Mouse (Mus musculus) gastrocnemius, postnatal 36 days (tissue): ENCODE results near the gene Bbs4. TPM values are rescaled to one million over a fixed set of nuclear protein-coding genes. Genes with fewer than 3 reads are reported as not detected.

ENCODE experiments used
- DNase-seq, 2 experiments: peaks; one replicate each; pipeline ENCODE4 v3.0.0; 2022
- intact Hi-C: fragments of 180-260 bp; cut with DNase I; formaldehyde crosslinking; loops from one replicate; pipeline ENCODE4 v1.15.1; 2025
- total RNA-seq, 2 experiments: library from RNA; stranded (reverse); gene quantifications; 2 replicates each; pipeline ENCODE4 v1.2.3; 2021

The Bbs4 gene
- total RNA-seq, 2 experiments from 2014 or later, result 3.5 to 3.9 TPM

DNA sequence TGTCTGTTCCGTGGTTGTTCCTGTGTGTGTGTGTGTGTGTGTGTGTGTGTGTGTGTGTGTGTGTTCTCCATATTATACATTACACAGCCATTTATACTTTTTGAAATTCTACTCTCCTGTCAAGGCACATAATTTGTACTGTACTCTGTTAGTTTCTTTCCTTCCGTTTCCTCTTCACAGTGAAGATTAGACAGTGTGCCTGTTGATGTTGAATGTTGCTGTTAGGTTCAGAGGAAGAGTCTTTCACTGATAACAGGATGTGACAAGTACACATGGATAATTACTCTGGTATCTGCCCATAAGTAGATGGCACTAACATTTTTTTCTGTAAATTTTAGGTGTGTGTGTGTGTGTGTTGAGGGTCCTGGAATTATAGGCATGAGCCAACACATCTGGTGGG, 56.9 kb downstream of the Bbs4 start:
- DNase-seq, result no peak
- intact Hi-C loops, result no loop called here

DNA sequence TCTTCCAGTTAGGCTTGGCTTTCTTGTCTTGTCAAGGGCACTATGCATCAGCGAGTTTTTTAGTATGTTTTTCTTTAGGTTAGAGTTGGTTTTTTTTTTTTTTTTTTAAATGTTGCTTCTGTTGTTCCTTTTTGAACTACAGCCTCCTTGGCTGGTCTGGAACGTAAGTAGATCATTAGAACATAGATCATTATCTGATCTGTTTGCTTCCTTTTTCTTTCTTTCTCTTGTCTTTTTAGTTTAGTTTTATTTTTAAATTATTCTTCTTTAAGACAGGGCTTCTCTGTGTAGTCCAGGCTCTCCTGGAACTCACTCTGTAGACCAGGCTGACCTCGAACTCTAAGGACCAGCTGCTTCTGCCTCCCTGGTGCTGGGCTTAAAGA, 60.8 kb downstream of the Bbs4 start:
- DNase-seq, result no peak
- intact Hi-C loops, result loop anchor here (5.0 kb wide), 1 partner anchor 195 kb away; the partner anchor contains the start of gene Arih1

DNA sequence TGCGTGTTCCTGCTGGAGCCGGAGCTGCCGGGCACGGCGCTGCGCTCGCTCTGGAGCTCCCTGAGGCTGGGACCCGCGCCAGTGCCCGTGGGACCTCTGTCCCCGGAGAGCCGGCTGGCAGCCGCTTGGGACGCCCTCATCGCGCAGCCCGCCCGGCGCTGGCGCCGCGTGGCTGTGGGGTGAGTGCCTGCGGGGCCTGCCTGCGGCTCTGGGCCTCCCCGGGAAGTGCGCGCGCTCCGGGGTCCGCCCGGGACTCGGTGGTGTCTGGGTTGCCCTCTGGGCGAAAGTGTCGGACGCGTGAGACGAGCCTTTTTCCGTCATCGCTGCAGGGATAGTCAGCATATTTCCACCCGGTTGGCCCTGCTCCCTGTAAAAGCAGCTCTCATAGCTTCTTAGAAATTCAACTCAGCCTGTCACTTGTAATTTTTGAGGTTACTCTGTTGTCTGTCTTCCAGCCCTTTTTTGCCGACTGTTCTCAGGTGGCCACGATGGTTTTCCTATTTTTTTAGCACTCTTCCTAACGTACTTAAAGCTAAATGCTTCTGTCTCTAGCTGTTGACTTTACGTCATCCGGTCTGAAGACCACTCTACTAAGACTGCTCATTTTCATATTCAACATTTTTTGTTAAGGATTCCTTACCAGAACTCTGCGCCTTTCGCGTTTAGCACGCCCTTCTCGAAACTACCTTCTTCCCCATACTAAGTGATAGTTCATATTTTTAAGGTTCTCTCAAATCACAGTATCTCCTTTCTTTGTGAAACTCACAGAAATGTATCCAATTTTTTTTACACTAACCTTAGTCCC, 61.4 kb downstream of the Bbs4 start:
- no peak for DNase-seq
- intact Hi-C loops, result loop anchor here (5.0 kb wide), 1 partner anchor 195 kb away; the partner anchor contains the start of gene Arih1

DNA sequence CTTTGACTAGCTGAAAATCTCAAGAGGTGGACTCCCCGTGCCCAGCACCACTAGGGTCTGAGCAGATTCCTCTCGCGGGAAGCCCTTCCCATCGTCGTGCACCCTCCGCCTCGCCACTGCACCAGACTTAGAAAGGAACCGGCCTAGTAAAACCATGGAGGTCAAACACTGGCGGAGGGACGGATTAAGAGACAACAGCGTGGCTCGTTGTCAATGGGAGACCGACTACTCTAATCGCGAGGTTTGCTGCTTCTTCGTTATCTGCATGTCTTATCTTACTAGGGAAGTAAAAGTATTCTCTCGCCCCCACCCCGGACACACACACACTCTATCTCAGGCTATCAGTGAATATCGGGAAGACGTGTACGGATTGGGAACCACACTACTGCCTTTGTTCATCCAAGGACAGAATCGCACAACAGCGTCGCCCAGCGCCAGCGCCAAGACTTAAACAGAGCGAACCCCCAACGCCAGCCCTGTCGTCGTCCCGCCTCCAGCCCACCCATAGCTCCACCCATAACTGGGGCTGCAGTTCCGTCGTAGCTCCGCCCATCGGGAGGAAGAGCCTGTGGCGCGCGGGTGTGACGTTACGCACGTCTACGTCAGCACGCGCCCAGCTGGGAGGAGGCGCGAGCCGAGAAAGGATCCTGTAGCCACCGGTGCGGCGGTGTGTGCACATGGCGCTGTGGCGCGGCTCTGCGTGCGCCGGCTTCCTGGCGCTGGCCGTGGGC, 62.2 kb downstream of the Bbs4 start, which contains the start of gene Adpgk:
Gene Adpgk (plus strand): TSS at position 602 of the 731 bp plus-strand sequence.
- DNase-seq, result peak; percentile 95 to 98
- intact Hi-C loops, result loop anchor here (5.0 kb wide), 1 partner anchor 196 kb away; the partner anchor contains the start of gene Arih1

DNA sequence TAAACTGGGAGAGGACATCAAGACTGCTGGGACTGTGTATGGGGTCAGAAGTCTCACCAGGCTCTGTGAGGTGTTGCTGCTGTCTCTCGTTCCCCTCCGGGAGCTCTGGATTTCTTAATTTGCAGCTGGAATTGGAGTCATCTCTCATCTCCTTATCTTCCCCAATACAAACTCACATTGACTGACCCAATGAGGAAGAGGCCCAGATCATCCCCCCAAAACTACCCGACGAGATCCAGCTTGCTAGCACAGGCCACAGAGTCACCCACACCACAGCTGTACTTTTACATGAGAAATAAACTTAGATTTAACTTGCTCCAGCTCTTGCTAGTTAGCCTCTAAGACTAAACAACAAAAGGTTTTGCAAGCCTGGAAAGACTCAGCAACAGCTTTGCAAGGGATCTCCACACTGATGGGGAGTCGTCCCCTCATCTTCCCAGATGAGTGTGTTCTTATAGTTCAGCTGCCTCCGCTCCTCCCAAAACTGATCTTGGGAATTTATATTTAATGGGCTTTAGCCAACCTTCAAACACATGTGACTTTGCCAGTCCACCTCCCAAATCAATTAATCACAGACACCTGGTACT, 63.7 kb downstream of the Bbs4 start:
- DNase-seq, result no peak
- intact Hi-C loops, result loop anchor here (5.0 kb wide), 1 partner anchor 198 kb away; the partner anchor contains the start of gene Arih1

DNA sequence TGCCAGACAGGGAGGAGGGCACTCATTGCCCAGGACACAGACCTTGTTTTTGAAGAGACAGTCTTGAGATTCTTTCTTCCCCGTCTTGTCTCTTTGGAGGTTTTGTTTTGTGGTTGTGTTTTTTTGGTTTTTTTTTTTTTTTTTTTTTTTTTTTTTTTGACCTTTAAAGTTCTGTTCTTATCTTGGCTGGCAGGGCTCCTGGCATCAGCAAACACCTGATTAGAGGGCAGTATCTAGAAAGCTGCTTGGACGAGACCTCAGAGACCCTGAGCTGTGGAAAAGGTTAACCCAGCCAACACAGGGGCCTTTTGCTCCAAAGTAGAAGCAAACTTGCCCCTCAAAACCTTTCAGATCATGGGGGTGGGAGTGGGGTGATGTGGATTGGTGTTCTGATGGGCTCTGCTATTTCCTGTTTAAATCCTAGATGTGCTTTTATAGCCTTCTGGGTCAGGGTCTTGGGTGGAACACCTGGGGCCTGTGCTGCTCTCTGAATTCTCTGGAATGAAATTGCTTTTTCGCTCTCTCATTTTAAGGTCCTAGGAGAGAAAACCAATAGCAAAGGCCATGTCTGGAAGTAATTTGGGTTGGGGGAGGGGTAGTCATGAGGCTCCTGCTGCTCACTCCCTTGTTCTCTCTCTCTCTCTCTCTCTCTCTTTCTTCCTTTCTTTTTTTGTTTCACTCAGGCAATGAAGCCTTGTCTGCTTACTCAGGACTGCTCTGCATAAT, 64.5 kb downstream of the Bbs4 start:
- intact Hi-C loops, result no loop called here
- DNase-seq, result no peak

DNA sequence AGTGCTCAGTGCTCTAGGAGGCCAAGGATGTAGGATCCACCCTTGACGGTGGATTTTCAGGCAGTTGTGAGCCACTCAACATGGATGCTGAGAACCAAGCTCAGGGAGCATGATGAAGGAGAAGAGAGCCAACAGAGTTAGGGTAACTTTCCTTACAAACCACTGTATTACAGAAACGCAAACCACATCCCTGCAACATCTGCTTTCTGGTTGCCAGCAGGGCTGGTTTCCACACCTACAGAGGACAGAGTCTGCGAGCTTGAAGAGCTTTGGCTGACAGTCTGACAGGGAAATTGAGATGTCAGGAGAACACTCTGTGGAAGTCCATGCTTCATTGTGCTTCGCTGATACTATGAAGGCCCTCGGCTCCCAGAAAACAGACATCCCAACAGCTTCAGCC, 65.2 kb downstream of the Bbs4 start:
- intact Hi-C loops, result no loop called here
- no peak for DNase-seq

DNA sequence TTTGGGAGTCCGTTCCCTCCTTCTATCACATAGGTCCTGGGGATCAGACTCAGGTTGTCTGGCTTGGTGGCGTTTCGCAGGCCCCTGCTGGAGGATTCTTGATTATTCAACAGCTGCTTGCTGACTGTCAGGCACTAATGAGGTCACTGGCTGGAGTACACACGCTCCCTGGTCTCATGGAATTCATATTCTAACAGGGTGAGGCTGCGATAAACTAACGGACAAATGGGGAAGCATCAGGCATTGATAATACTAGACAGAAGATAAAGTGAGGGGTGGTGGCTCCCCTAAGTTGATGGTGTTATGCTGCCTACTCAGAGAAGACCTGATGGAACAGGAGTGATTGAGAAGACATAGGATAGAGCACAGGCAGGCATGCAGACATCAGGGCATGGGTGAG, 67.7 kb downstream of the Bbs4 start:
- DNase-seq, result no peak
- intact Hi-C loops, result no loop called here

DNA sequence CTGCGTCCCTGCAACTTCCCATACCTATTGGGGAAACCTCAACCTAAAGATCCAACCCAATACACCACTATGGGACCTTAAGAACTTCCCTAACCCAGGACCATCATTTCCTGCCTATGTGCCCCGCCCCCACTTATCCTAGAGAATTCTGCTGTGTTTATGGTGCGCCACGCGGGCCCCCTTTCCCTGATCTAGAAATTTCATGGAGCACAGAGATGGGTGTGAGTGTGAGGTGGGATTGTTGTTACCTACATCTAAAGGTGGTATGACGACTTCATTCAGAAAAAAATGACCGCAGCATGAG, 70.7 kb downstream of the Bbs4 start:
- intact Hi-C loops, result loop anchor here (5.0 kb wide), 1 partner anchor 380 kb away; no protein-coding TSS in a partner anchor
- DNase-seq, result no peak

DNA sequence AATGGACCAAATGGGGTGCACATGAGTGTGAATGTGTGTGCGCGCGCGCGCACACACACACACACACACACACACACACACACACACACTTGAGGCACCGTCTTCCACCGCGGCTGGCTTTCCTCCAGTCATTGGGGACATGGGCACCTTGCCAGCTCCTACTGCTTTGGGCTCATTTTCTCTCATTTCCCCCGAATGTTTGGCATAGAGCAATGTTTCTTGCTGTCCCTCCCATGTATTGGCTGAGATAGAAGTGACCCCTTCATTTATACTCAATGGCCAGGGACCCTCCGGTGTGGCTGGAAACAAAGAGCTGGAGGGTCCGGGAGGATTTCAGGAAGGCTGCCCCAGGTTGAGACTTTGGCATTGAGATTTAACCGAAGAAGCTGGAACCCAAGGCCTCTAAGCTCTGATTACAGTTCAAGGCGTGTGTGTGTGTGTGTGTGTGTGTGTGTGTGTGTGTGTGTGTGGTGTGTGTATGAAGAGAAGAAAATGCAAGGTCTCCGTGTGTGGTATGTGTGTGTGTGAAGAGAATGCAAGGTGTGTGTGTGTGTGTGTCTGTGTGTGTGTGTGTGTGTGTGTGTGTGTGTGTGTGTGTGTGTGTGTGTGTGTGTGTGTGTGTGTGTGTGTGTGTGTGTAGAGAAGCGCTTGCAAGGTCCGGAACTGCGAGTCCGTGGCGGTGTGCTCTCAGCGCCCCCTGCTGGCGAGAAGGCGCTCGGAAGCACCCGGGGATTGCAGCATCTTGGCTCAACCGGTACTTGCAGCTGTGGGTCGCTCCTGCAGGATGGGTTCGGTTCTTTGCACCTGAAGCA, 71.2 kb downstream of the Bbs4 start:
- intact Hi-C loops, result loop anchor here (5.0 kb wide), 1 partner anchor 380 kb away; no protein-coding TSS in a partner anchor
- DNase-seq, result peak; percentile 72 to 73

DNA sequence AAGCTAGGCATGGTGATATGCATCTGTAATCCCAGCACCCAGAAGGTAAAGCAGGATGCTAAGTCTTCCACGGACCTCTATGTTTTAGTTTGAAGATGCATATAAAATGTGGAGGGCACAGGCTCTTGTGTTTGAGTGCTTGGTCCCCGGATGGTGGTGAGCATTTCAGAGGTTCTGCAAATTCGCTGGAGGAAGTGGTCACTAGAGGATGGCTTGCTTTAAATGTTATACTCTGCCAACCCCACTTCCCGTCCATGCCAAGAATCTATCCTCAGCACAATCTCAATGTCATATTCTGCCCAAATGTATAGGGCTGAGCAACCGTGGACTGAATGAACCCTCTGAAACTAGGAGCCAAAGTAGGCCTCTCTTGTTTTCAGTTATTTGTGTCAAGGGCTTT, 72.4 kb downstream of the Bbs4 start:
- intact Hi-C loops, result loop anchor here (5.0 kb wide), 1 partner anchor 379 kb away; no protein-coding TSS in a partner anchor

DNA sequence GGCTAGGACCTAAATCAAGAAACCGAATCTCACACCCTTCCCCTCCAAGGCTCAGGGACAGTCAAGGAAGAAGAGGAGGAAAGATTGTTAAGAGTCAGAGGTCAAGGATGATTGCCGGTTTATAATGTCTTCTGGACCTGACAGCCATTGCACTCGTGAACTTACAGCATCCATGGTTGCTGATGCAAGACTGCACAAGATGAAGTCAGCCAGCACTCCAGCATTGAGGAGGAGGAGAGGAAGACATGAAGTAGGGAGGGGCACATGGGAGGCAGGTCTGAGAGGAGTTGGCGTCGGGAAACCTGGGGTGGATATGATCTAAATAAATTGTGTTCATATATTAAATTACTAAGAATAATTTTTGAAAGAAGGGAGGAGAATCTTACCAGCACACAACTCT, 74.6 kb downstream of the Bbs4 start:
- no peak for DNase-seq
- intact Hi-C loops, result no loop called here

More for the DNA sequence above, 72.4 kb downstream of the Bbs4 start:
- no peak for DNase-seq

DNA sequence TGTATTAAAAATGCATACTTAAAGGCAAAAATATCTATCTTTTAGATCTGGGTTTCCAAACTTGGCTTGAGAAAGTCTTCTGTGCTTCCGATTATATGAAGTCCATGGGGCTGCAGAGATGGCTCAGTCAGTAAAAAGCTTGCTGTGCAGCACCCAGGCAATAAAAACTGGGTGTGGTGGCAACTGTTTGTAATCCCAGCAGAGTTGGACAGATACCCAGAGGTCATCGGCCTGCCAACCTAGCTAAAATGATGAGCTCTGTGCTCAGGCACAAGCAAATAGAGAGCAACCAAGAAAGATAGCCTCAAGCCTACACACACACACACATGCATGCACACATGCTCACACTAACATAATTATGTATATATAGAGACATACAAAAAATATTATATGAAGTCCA, 75.1 kb downstream of the Bbs4 start:
- intact Hi-C loops, result no loop called here
- peak in 1 of 2 experiments; percentile 25 for DNase-seq

DNA sequence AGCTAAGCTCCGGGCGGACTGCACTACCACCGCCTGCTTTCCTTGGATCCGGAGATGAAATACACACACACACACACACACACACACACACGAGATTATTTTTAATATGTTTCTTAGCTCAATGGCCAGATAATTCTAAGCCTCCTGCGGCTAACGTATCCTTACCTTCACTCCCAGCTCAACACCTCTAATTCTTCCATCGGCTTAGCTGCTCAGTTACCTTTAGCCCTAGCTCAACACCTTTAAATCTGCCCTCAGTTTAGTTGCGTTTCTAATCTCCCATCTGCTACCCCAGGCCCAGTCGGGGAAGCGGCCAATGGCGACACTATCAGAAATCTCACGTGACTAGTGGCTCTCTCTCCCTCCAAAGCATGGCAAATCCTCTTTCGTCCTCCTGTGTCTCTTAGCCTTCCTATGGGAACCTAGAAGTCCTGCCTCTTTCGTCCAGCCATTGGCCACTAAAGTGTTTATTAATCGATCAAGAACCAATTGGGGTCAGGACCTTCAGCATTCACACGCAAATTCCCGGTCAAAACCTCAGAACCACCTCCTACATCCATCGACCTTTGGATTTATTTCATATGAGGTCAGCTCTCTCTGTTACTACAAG, 78.4 kb downstream of the Bbs4 start:
- no peak for DNase-seq
- intact Hi-C loops, result loop anchor here (5.0 kb wide), 1 partner anchor 263 kb away; no protein-coding TSS in a partner anchor

DNA sequence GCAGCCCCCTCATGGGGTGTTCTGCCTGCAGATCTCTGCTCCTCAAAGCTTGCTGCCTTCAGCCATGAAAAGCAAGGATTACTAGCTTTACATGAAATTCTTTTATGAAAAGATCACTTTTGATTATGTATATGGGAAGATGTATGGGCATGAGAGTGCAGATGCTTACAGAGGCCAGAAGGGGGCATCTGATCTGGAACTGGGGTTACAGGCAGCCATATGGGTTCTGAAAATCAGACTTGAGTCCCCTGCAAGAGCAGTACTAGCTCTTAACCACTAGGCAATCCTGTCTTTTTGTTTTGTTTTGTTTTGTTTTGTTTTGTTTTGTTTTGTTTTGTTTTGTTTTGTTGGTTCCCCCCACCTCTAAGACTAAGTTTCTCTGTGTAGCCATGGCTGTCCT, 80.1 kb downstream of the Bbs4 start:
- no peak for DNase-seq
- intact Hi-C loops, result loop anchor here (5.0 kb wide), 1 partner anchor 261 kb away; no protein-coding TSS in a partner anchor
